Mouse (Mus musculus): ENCODE results near the gene Tbx2.

- no peak for TF ChIP-seq SMC3 (IDR thresholded peaks at IDR 0.05; ENCODE audit: low read depth, low read length)
- no peak for TF ChIP-seq CTCF (IDR thresholded peaks at IDR 0.05 in 2 of 3, conservative IDR thresholded peaks at IDR 0.05 in 1 of 3; ENCODE audit: control insufficient read depth in 1 of 3, insufficient read depth in 1 of 3, low read depth in 2 of 3, low read length in 3 of 3, poor library complexity in 1 of 3, severe bottlenecking in 1 of 3)
- no peak for TF ChIP-seq POLR2A (IDR thresholded peaks at IDR 0.05; ENCODE audit: control insufficient read depth in 1 of 2, insufficient read depth in 1 of 2, low read depth in 1 of 2, low read length in 2 of 2, poor library complexity in 1 of 2)
- TF ChIP-seq TCF12 (IDR thresholded peaks at IDR 0.05; ENCODE audit: low read depth, low read length): no peak
- no peak for TF ChIP-seq ZNF384 (IDR thresholded peaks at IDR 0.05; ENCODE audit: low read depth, low read length)
- TF ChIP-seq POLR2AphosphoS2 (IDR thresholded peaks at IDR 0.05; ENCODE audit: low read length): no peak
- no peak for TF ChIP-seq MYC (IDR thresholded peaks at IDR 0.05; ENCODE audit: low read depth, low read length)
Observed at GRCm38 (mm10) chr11:85791212-85791611, 41.1 kb upstream of the Tbx2 start.

Measured in MEL (cell line).